Mouse (Mus musculus): ENCODE measurements at regions not wholly inside any gene's neighbourhood (a gene's known extent, or its start where the extent isn't known, plus 50 kb on each side); places are given as distances from the start of the nearest gene placed in this dataset.

- Histone ChIP-seq H3K27me3 (ENCODE audit: control insufficient read depth, insufficient read depth, low read depth, low read length) (no peaks in the 10 kb centered on the region), H3K4me2 (ENCODE audit: low read length) (no peak overlapping the region), H3K4me3 (ENCODE audit: low read depth, low read length) (no peak overlapping the region), H3K4me1 (ENCODE audit: control insufficient read depth, insufficient read depth, low read length) (peaks cover 3% of the 10 kb centered on the region; the same call in 1 of the 2 replicates), H3K9ac (ENCODE audit: low read depth, low read length) (no peak overlapping the region), H3K9me3 (replicated peaks; ENCODE audit: control insufficient read depth, low read length, poor library complexity, severe bottlenecking) (no peaks in the 10 kb centered on the region), H3K36me3 (ENCODE audit: control insufficient read depth, insufficient read depth, low read length) (no peaks in the 10 kb centered on the region), H3K27ac (ENCODE audit: low read length) (no peak overlapping the region)
- WGBS = 40% methylated on average over 10 of the region's 10 CpGs
- ATAC-seq = no peak
Measured at GRCm38 (mm10) chr9:120797996-120798663, 130.9 kb upstream of the Ctnnb1 start.

- Histone ChIP-seq H3K4me1 (ENCODE audit: control insufficient read depth, insufficient read depth, low read length) (peaks cover 3% of the 10 kb centered on the region; the same call in 1 of the 2 replicates), H3K27ac (ENCODE audit: low read length) (no peak overlapping the region), H3K4me2 (ENCODE audit: low read length) (no peak overlapping the region), H3K36me3 (ENCODE audit: control insufficient read depth, insufficient read depth, low read length) (no peaks in the 10 kb centered on the region), H3K9ac (ENCODE audit: low read depth, low read length) (no peak overlapping the region), H3K4me3 (ENCODE audit: low read depth, low read length) (no peak overlapping the region), H3K27me3 (ENCODE audit: control insufficient read depth, insufficient read depth, low read depth, low read length) (no peaks in the 10 kb centered on the region), H3K9me3 (replicated peaks; ENCODE audit: control insufficient read depth, low read length, poor library complexity, severe bottlenecking) (no peaks in the 10 kb centered on the region)
- 44% methylated on average over 12 of the region's 12 CpGs for WGBS
- ATAC-seq = no peak
Measured at GRCm38 (mm10) chr9:120798901-120799300, 130.1 kb upstream of the Ctnnb1 start.

DNA sequence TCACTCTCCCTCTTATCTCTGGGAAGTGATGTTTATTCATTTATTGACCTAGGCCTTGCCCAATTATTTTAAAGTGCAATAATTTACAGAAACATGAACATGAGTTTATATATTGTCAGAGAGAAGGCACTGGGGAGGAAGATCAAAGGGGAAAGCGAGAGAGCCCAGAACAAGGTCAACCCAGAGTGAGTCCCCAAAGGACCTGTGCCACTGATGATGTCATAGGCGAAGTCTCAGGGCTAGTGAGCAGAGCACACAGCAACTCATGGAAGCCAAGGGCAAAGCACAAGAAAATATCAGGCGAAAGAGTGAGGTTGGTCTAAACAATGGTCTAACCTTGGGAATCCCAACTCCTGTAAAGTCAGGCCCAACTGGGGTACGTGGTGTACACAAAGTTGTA lies 126.4 kb upstream of the Ctnnb1 start:
- ATAC-seq = no peak
- Histone ChIP-seq H3K4me3 (ENCODE audit: low read depth, low read length) (no peak overlapping the region), H3K4me2 (ENCODE audit: low read length) (no peak overlapping the region), H3K9me3 (replicated peaks; ENCODE audit: control insufficient read depth, low read length, poor library complexity, severe bottlenecking) (no peaks in the 10 kb centered on the region), H3K9ac (ENCODE audit: low read depth, low read length) (no peak overlapping the region), H3K36me3 (ENCODE audit: control insufficient read depth, insufficient read depth, low read length) (no peaks in the 10 kb centered on the region), H3K27me3 (ENCODE audit: control insufficient read depth, insufficient read depth, low read depth, low read length) (no peaks in the 10 kb centered on the region), H3K27ac (ENCODE audit: low read length) (no peak overlapping the region), H3K4me1 (ENCODE audit: control insufficient read depth, insufficient read depth, low read length) (peaks cover 3% of the 10 kb centered on the region; the same call in 1 of the 2 replicates)
- 85% methylated on average over 4 of the region's 4 CpGs for WGBS

DNA sequence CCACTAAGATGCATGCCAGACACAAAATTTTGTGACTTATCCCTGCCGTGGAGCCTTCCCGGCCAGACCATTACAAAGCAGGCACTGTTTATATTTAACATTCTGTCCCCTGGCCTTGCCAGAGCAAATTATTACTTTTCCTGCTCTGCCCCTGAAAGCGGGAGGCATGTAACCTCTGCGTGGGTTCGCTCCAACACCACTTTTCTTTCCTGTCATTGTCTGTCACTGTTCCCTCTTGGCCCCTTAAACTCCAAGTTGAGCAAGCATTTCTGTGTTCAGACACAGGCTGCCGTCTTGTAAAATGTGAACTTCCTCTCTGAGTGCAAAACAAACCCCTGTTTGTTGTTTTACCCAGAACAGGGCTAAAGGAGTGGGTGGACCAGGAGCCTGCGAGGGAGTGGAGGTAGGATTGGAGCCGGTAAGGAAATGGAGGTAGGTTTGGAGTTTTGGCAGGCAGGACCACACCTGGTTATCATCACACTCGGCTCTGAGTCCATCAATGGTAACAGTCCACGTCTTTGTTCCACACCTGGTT lies 124.2 kb upstream of the Ctnnb1 start:
- Histone ChIP-seq H3K27ac (ENCODE audit: low read length) (no peak overlapping the region), H3K4me3 (ENCODE audit: low read depth, low read length) (no peak overlapping the region), H3K9ac (ENCODE audit: low read depth, low read length) (no peak overlapping the region), H3K36me3 (ENCODE audit: control insufficient read depth, insufficient read depth, low read length) (no peaks in the 10 kb centered on the region), H3K4me2 (ENCODE audit: low read length) (no peak overlapping the region), H3K4me1 (ENCODE audit: control insufficient read depth, insufficient read depth, low read length) (no peaks in the 10 kb centered on the region), H3K27me3 (ENCODE audit: control insufficient read depth, insufficient read depth, low read depth, low read length) (no peaks in the 10 kb centered on the region), H3K9me3 (replicated peaks; ENCODE audit: control insufficient read depth, low read length, poor library complexity, severe bottlenecking) (no peaks in the 10 kb centered on the region)
- no peak for ATAC-seq
- WGBS = 72% methylated on average over 10 of the region's 10 CpGs

DNA sequence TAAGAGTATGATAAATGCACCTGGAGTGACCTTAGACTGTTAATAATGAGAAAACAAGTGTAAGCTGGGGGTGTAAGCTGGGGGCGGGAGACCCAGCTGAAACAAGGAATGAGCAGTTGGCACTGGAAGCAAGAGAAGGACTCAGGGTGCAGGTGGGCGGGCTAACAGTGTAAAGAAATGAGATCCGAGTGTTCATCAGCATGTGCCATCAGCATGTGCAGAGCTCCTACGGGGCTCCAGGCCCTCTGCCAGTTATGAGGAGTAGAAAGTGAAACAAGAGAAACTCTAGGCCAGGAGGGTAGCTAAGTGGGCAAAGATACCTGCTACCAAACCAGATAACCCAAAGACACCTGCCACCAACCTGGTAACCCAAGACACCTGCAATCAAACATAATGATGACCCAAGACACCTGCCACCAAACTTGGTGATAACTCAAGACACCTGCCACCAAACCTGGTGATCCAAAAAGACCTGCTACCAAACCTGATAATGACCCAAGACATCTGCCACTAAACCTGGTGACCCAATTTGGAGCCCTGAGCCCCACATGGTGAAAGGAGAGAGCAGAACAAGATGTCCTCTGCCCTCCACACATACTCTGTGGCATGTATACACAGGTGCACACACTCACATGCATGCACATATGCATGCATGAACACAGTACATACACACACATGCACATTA lies 120.1 kb upstream of the Ctnnb1 start:
- Histone ChIP-seq H3K4me2 (ENCODE audit: low read length) (no peak overlapping the region), H3K27ac (ENCODE audit: low read length) (no peak overlapping the region), H3K27me3 (ENCODE audit: control insufficient read depth, insufficient read depth, low read depth, low read length) (no peaks in the 10 kb centered on the region), H3K36me3 (ENCODE audit: control insufficient read depth, insufficient read depth, low read length) (no peaks in the 10 kb centered on the region), H3K4me3 (ENCODE audit: low read depth, low read length) (no peak overlapping the region), H3K9me3 (replicated peaks; ENCODE audit: control insufficient read depth, low read length, poor library complexity, severe bottlenecking) (no peaks in the 10 kb centered on the region), H3K4me1 (ENCODE audit: control insufficient read depth, insufficient read depth, low read length) (no peaks in the 10 kb centered on the region), H3K9ac (ENCODE audit: low read depth, low read length) (no peak overlapping the region)
- 68% methylated on average over 4 of the region's 4 CpGs for WGBS
- no peak for ATAC-seq

- Histone ChIP-seq H3K9me3 (replicated peaks; ENCODE audit: control insufficient read depth, low read length, poor library complexity, severe bottlenecking) (no peaks in the 10 kb centered on the region), H3K4me1 (ENCODE audit: control insufficient read depth, insufficient read depth, low read length) (no peaks in the 10 kb centered on the region), H3K4me2 (ENCODE audit: low read length) (no peak overlapping the region), H3K27ac (ENCODE audit: low read length) (no peak overlapping the region), H3K4me3 (ENCODE audit: low read depth, low read length) (no peak overlapping the region), H3K36me3 (ENCODE audit: control insufficient read depth, insufficient read depth, low read length) (no peaks in the 10 kb centered on the region), H3K27me3 (ENCODE audit: control insufficient read depth, insufficient read depth, low read depth, low read length) (no peaks in the 10 kb centered on the region), H3K9ac (ENCODE audit: low read depth, low read length) (no peak overlapping the region)
- ATAC-seq = no peak
- 80% methylated on average over 3 of the region's 3 CpGs for WGBS
Measured at GRCm38 (mm10) chr9:120811522-120811921, 117.5 kb upstream of the Ctnnb1 start.

- Histone ChIP-seq H3K27me3 (ENCODE audit: control insufficient read depth, insufficient read depth, low read depth, low read length) (no peaks in the 10 kb centered on the region), H3K9ac (ENCODE audit: low read depth, low read length) (no peak overlapping the region), H3K36me3 (ENCODE audit: control insufficient read depth, insufficient read depth, low read length) (no peaks in the 10 kb centered on the region), H3K4me3 (ENCODE audit: low read depth, low read length) (no peak overlapping the region), H3K9me3 (replicated peaks; ENCODE audit: control insufficient read depth, low read length, poor library complexity, severe bottlenecking) (no peaks in the 10 kb centered on the region), H3K27ac (ENCODE audit: low read length) (no peak overlapping the region), H3K4me2 (ENCODE audit: low read length) (no peak overlapping the region), H3K4me1 (ENCODE audit: control insufficient read depth, insufficient read depth, low read length) (no peaks in the 10 kb centered on the region)
- 79% methylated on average over 17 of the region's 17 CpGs for WGBS
- no peak for ATAC-seq
Measured at GRCm38 (mm10) chr9:120812667-120813210, 116.3 kb upstream of the Ctnnb1 start.

DNA sequence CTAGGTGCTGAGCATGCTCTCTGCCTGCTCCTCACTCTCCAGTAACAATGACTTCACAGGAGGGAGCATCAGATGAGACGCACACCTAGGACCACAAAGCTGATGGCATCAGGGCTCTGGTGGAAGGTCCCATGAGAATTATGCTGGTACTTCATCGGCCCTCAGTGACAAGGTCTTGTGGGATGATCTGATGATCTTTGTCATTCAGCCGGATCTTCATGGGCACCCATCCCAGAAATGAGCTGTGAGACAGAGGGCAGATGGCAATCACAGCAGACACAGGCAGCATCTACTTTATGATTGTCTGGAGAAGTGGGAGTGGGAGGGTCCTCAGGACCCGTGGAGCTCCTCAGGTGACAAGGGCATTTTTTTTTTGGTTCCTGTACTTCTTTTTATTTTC lies 114.7 kb upstream of the Ctnnb1 start:
- Histone ChIP-seq H3K27me3 (ENCODE audit: control insufficient read depth, insufficient read depth, low read depth, low read length) (no peaks in the 10 kb centered on the region), H3K4me1 (ENCODE audit: control insufficient read depth, insufficient read depth, low read length) (no peaks in the 10 kb centered on the region), H3K9ac (ENCODE audit: low read depth, low read length) (no peak overlapping the region), H3K4me3 (ENCODE audit: low read depth, low read length) (no peak overlapping the region), H3K27ac (ENCODE audit: low read length) (no peak overlapping the region), H3K9me3 (replicated peaks; ENCODE audit: control insufficient read depth, low read length, poor library complexity, severe bottlenecking) (no peaks in the 10 kb centered on the region), H3K4me2 (ENCODE audit: low read length) (no peak overlapping the region), H3K36me3 (ENCODE audit: control insufficient read depth, insufficient read depth, low read length) (no peaks in the 10 kb centered on the region)
- ATAC-seq = no peak
- 79% methylated on average over 4 of the region's 4 CpGs for WGBS

- no peaks in the 10 kb centered on the region for H3K27me3 ChIP-seq (ENCODE audit: control insufficient read depth, insufficient read depth, low read depth, low read length)
- no peaks in the 10 kb centered on the region for H3K36me3 ChIP-seq (ENCODE audit: control insufficient read depth, insufficient read depth, low read length)
- 91% methylated on average over 22 of the region's 22 CpGs for WGBS
- H3K4me1 ChIP-seq (ENCODE audit: control insufficient read depth, insufficient read depth, low read length) = no peaks in the 10 kb centered on the region
- H3K9ac ChIP-seq (ENCODE audit: low read depth, low read length) = no peak overlapping the region
- H3K4me2 ChIP-seq (ENCODE audit: low read length) = no peak overlapping the region
- H3K9me3 ChIP-seq (replicated peaks; ENCODE audit: control insufficient read depth, low read length, poor library complexity, severe bottlenecking) = no peaks in the 10 kb centered on the region
- no peak overlapping the region for H3K27ac ChIP-seq (ENCODE audit: low read length)
- no peak for ATAC-seq
- no peak overlapping the region for H3K4me3 ChIP-seq (ENCODE audit: low read depth, low read length)
Measured at GRCm38 (mm10) chr9:120818726-120819317, 110.2 kb upstream of the Ctnnb1 start.
